Mouse (Mus musculus) embryonic stem cell, embryonic (primary cell): ENCODE data around the gene Cog3.

Experiments
- CTCF ChIA-PET, 4 experiments: fragments of 300-600 bp in 2 of 4; fragments of 350-600 bp in 2 of 4; sonication (Branson Sonifier 250); formaldehyde crosslinking; loops; one replicate each; lab custom pipeline; 2022; ENCODE audit warnings: inconsistent platforms in 2 of 4; lab: Charles Lee
- POLR2A ChIA-PET, 4 experiments: fragments of 300-600 bp in 2 of 4; fragments of 350-600 bp in 2 of 4; sonication (Branson Sonifier 250); formaldehyde crosslinking; loops; one replicate each; lab custom pipeline; 2022; ENCODE audit warnings: antibody characterized with exemption in 4 of 4, inconsistent platforms in 1 of 4; lab: Charles Lee

The Cog3 gene

GRCm38 (mm10) chr14:75727046-75727445 lies 27.3 kb downstream of the Cog3 start:
- POLR2A ChIA-PET, result interaction anchor here in 2 of 4 experiments (0.5 to 1.4 kb wide), 5 partner anchors 12 to 425 kb away, joined by 3 to 8 read pairs (median 3); no protein-coding TSS in a partner anchor
- CTCF ChIA-PET, result interaction anchor here in 3 of 4 experiments (0.6 to 1.2 kb wide), 4 partner anchors 10 to 753 kb away, joined by 3 to 5 read pairs (median 4); no protein-coding TSS in a partner anchor

GRCm38 (mm10) chr14:75722816-75723215 lies 31.5 kb downstream of the Cog3 start:
- ChIA-PET POLR2A (interaction anchor here in 2 of 4 experiments (1.1 to 1.3 kb wide), 2 partner anchors 8 to 31 kb away, joined by 3 read pairs; partner anchors contain the start of gene Cog3 (in 1 of the 2)), CTCF (interaction anchor here (0.5 to 0.6 kb wide), 4 partner anchors 9 to 624 kb away, joined by 3 read pairs; no protein-coding TSS in a partner anchor)

GRCm38 (mm10) chr14:75721977-75722563 lies 32.2 kb downstream of the Cog3 start:
- ChIA-PET CTCF (interaction anchor here in 2 of 4 experiments (1.0 to 1.1 kb wide), 2 partner anchors 39 to 524 kb away, joined by 3 read pairs; no protein-coding TSS in a partner anchor), POLR2A (interaction anchor here in 1 of 4 experiments (0.5 to 1.5 kb wide), 2 partner anchors 13 to 1462 kb away, joined by 3 read pairs; no protein-coding TSS in a partner anchor)

GRCm38 (mm10) chr14:75720121-75720520 lies 34.2 kb downstream of the Cog3 start:
- ChIA-PET POLR2A (no interaction called here), CTCF (interaction anchor here in 1 of 4 experiments (1.4 kb wide), 1 partner anchor 70 kb away, joined by 4 read pairs; no protein-coding TSS in a partner anchor)

- ChIA-PET CTCF (interaction anchor here in 2 of 4 experiments (0.8 to 1.4 kb wide), 2 partner anchors 10 to 52 kb away, joined by 3 read pairs; no protein-coding TSS in a partner anchor), POLR2A (interaction anchor here in 1 of 4 experiments (0.7 to 1.4 kb wide), 2 partner anchors 13 to 29 kb away, joined by 3 to 4 read pairs; no protein-coding TSS in a partner anchor)
Measured at GRCm38 (mm10) chr14:75716410-75716809, 37.9 kb downstream of the Cog3 start.

- ChIA-PET POLR2A (no interaction called here), CTCF (interaction anchor here in 2 of 4 experiments (0.5 to 1.0 kb wide), 3 partner anchors 16 to 532 kb away, joined by 3 to 4 read pairs (median 3); no protein-coding TSS in a partner anchor)
Measured at GRCm38 (mm10) chr14:75713661-75714060, 40.7 kb downstream of the Cog3 start.

- POLR2A ChIA-PET, result no interaction called here
- CTCF ChIA-PET, result interaction anchor here in 1 of 4 experiments (0.6 kb wide), 1 partner anchor 18 kb away, joined by 6 read pairs; no protein-coding TSS in a partner anchor
Measured at GRCm38 (mm10) chr14:75712687-75713086, 41.6 kb downstream of the Cog3 start.

- ChIA-PET CTCF (no interaction called here), POLR2A (no interaction called here)
Measured at GRCm38 (mm10) chr14:75711731-75712130, 42.6 kb downstream of the Cog3 start.

- CTCF ChIA-PET, result no interaction called here
- POLR2A ChIA-PET, result interaction anchor here in 1 of 4 experiments (1.1 kb wide), 1 partner anchor 136 kb away, joined by 3 read pairs; the partner anchor contains the start of gene Tpt1
Measured at GRCm38 (mm10) chr14:75708986-75709385, 45.3 kb downstream of the Cog3 start.

GRCm38 (mm10) chr14:75707771-75708170 lies 46.5 kb downstream of the Cog3 start:
- CTCF ChIA-PET, result no interaction called here
- POLR2A ChIA-PET, result interaction anchor here in 1 of 4 experiments (1.1 kb wide), 1 partner anchor 137 kb away, joined by 3 read pairs; the partner anchor contains the start of gene Tpt1

GRCm38 (mm10) chr14:75706647-75707046 lies 47.7 kb downstream of the Cog3 start:
- ChIA-PET POLR2A (no interaction called here), CTCF (interaction anchor here in 1 of 4 experiments (0.8 kb wide), 1 partner anchor 66 kb away, joined by 3 read pairs; no protein-coding TSS in a partner anchor)

GRCm38 (mm10) chr14:75697928-75698327 lies 56.4 kb downstream of the Cog3 start:
- CTCF ChIA-PET, result no interaction called here
- POLR2A ChIA-PET, result no interaction called here

GRCm38 (mm10) chr14:75696096-75696495 lies 58.2 kb downstream of the Cog3 start:
- ChIA-PET POLR2A (no interaction called here), CTCF (interaction anchor here in 1 of 4 experiments (0.8 kb wide), 1 partner anchor 9 kb away, joined by 3 read pairs; no protein-coding TSS in a partner anchor)

- ChIA-PET POLR2A (no interaction called here), CTCF (no interaction called here)
Measured at GRCm38 (mm10) chr14:75690428-75690827, 63.9 kb downstream of the Cog3 start.

- CTCF ChIA-PET, result no interaction called here
- POLR2A ChIA-PET, result no interaction called here
Measured at GRCm38 (mm10) chr14:75676316-75676715, 78.0 kb downstream of the Cog3 start.

GRCm38 (mm10) chr14:75669085-75669645 lies 85.2 kb downstream of the Cog3 start:
- CTCF ChIA-PET, result interaction anchor here in 2 of 4 experiments (0.8 to 1.3 kb wide), 3 partner anchors 19 to 160 kb away, joined by 3 to 7 read pairs (median 4); no protein-coding TSS in a partner anchor
- POLR2A ChIA-PET, result no interaction called here

GRCm38 (mm10) chr14:75665430-75666180 lies 88.7 kb downstream of the Cog3 start:
- POLR2A ChIA-PET, result interaction anchor here in 2 of 4 experiments (0.6 to 0.7 kb wide), 2 partner anchors 72 to 497 kb away, joined by 3 read pairs; no protein-coding TSS in a partner anchor
- CTCF ChIA-PET, result no interaction called here

GRCm38 (mm10) chr14:75661548-75661947 lies 92.8 kb downstream of the Cog3 start:
- CTCF ChIA-PET, result interaction anchor here in 1 of 4 experiments (1.2 kb wide), 1 partner anchor 12 kb away, joined by 5 read pairs; no protein-coding TSS in a partner anchor
- POLR2A ChIA-PET, result interaction anchor here in 2 of 4 experiments (0.6 to 0.7 kb wide), 2 partner anchors 208 to 652 kb away, joined by 3 to 5 read pairs; no protein-coding TSS in a partner anchor
